Mouse (Mus musculus): ENCODE results near the gene Batf3. TPM values are rescaled to one million over a fixed set of nuclear protein-coding genes. Genes with fewer than 3 reads are reported as not detected.
A peak's percentile ranks its signal among the peaks of the same experiment; 100 is the strongest.
"Not testable (repeated sequence)": the region's sequence is repeated elsewhere in the genome, so short reads cannot be mapped to it uniquely, and the experiment has no call there.

Gene Batf3
- polyA plus RNA-seq, 1 experiment from 2014 or later: 3.0 TPM

DNA sequence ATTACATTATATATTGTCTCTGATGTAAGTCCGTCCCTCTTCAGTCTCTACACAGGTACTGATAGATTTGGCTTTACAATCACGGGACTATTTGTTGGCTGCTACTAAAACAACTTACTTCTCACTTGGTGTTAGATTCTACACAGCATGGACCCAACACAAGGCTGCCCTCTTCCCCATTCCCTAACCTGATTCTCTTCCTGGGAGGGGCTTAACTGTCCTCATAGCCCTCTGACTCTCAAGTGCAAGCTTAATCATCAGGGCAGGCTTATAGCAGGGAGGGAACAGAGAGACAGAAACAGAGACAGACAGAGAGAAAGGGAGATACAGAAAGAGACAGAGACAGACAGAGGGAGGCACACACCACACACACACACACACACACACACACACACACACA is 34.0 kb downstream of the Batf3 start:
- 71% methylated on average over 2 of the region's 2 CpGs for WGBS (ENCODE audit: missing documents)
- Histone ChIP-seq H3K36me3 (ENCODE audit: inconsistent target) (no peaks in the 10 kb centered on the region), H3K79me2 (ENCODE audit: inconsistent target) (no peaks in the 10 kb centered on the region), H3K4me3 (ENCODE audit: inconsistent target) (no peak overlapping the region), H3K27ac (0 out of 2 replicates have a peak overlapping the region, but pooled peaks have one; percentile 7)

DNA sequence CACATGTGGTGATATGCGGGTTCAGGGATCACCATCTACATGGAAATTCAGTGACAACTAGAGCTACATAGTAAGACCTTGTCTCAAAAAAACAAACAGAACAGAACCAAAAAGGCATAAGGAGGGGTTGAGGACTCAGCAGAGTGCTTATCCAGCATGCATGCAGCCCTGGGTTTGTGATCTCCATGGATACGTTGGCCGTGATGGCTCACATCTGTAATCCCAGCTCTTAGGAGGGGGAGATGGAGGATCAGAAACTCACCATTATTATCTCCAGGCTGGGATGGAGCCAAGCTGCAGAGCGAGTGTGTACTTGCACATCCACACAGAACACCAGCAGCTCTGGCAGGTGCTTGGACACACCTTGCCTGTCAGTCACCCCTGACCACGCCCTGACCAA is 34.6 kb downstream of the Batf3 start:
- no peaks in the 10 kb centered on the region for H3K36me3 ChIP-seq (ENCODE audit: inconsistent target)
- H3K79me2 ChIP-seq (ENCODE audit: inconsistent target): no peaks in the 10 kb centered on the region
- no peak overlapping the region for H3K4me3 ChIP-seq (ENCODE audit: inconsistent target)
- H3K27ac ChIP-seq: 0 out of 2 replicates have a peak overlapping the region, but pooled peaks have one; percentile 7
- WGBS (ENCODE audit: missing documents): 83% methylated on average over 5 of the region's 5 CpGs

DNA sequence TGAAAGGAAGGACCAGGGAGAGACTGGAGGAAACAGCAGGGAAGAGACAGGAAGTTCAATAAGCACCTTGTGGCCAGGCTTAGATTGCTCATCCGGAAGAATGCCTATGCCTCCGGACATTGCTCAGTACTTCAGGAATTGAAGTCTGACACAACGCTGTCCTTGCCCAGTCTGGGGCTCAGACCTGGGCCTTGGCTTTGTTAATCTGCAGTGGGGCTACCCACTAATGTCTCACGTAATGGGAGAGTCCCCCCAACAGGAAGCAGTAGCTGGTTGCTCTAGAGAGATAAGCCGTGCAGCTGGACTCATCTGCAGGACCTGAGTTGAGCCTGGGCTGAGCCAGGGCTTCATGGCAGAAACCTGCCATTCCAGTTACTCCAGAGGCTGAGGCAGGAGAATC is 35.3 kb downstream of the Batf3 start:
- Histone ChIP-seq H3K79me2 (ENCODE audit: inconsistent target) (no peaks in the 10 kb centered on the region), H3K27ac (no peak overlapping the region), H3K4me3 (ENCODE audit: inconsistent target) (no peak overlapping the region), H3K36me3 (ENCODE audit: inconsistent target) (no peaks in the 10 kb centered on the region)
- WGBS (ENCODE audit: missing documents): 22% methylated on average over 5 of the region's 5 CpGs

DNA sequence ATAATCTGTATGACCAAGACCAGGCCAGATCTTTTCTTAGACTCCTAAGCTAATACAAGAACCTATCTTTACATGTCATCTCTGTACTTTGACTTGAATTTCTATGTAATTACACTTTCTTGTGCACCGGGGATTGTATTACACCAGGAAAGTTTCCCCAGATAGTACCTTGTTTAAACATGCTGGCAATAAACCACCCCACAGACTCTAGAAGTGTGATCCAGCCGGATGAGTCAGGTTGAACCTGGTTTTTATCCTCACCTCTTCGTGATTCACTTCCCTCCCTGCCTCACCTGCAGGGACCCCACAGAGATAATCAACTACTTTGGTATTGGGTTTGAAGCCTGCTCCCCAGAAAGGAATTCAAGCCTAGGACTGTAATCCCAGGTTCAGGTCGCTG is 37.8 kb downstream of the Batf3 start:
- no peaks in the 10 kb centered on the region for H3K36me3 ChIP-seq (ENCODE audit: inconsistent target)
- H3K4me3 ChIP-seq (ENCODE audit: inconsistent target): no peak overlapping the region
- no peak overlapping the region for H3K27ac ChIP-seq
- 85% methylated on average over 4 of the region's 4 CpGs for WGBS (ENCODE audit: missing documents)
- H3K79me2 ChIP-seq (ENCODE audit: inconsistent target): no peaks in the 10 kb centered on the region

DNA sequence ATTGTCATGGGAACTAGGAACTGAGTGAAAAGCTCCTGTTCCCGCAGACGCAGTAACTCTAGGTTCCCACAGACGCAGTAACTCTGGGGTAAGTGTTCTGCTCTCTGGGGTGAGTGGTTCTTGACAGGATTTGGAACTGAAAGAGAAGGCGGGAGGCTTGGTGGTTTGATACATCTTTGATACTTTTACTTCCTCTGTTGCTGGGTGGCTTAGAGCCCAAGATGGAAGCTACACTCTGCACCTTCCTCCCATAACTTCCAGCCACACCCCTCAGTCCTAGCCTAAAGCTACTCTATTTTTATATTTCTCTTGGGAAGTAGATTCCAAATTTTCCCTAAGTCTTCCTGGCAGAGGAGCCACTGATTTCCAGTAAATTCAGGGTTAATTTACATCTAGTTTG is 40.8 kb downstream of the Batf3 start:
- H3K4me3 ChIP-seq (ENCODE audit: inconsistent target): no peak overlapping the region

DNA sequence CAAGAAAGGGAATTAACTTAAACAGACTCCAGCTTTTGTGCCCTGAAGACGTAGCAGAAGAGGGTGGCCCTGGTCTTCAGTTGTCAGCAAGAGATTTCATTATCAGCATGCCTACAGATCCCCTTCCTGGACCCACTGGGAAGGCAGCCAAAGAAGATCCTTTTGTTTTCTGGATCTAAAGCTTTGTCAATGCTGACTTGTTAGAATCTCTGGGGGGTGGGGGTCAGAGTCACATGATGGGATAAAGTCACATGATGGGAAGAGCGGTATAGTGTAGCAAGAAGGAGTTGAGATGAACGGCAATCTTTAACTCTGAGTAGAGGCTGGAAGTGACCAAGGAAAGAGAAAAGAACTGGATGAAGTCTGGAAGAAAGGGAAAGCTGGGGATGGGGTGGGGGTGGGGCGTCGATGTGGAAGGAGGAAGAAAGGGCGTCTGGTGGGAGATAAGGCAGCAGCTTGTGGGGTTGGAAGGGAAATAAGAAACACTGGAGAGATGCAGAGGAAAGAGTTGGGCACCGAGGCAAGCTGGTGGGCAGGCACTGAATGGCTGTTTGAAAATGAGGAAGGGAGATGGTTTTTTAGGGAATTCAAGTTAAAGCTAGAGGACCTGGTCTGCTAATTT is 41.3 kb downstream of the Batf3 start:
- Histone ChIP-seq H3K36me3 (ENCODE audit: inconsistent target) (no peaks in the 10 kb centered on the region), H3K79me2 (ENCODE audit: inconsistent target) (no peaks in the 10 kb centered on the region), H3K4me3 (ENCODE audit: inconsistent target) (no peak overlapping the region), H3K27ac (no peak overlapping the region)
- WGBS (ENCODE audit: missing documents): 49% methylated on average over 7 of the region's 7 CpGs

More for the DNA sequence above, 40.8 kb downstream of the Batf3 start:
- 61% methylated on average over 4 of the region's 4 CpGs for WGBS (ENCODE audit: missing documents)
- H3K36me3 ChIP-seq (ENCODE audit: inconsistent target): no peaks in the 10 kb centered on the region
- H3K27ac ChIP-seq: no peak overlapping the region
- no peaks in the 10 kb centered on the region for H3K79me2 ChIP-seq (ENCODE audit: inconsistent target)

DNA sequence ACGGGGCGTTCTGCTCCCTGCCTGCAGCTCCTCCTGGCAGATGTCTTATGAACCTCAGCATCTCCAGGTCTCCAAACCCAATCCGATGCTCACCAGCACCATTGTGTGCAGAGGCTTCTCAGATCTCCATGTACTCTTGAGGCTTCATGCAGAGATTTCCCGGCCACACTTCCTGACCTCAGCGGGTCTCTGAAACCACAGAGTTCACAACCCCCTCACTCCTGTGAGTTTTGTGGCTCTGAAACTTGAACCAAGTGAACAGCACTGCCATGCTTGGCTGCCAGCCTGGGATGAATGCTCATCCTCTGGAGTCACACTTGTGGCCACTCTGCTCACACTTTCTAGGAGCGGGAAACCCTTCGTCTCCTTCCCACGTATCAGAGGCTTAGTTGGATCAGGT is 43.3 kb downstream of the Batf3 start:
- Histone ChIP-seq H3K79me2 (ENCODE audit: inconsistent target) (no peaks in the 10 kb centered on the region), H3K36me3 (ENCODE audit: inconsistent target) (no peaks in the 10 kb centered on the region), H3K27ac (no peak overlapping the region), H3K4me3 (ENCODE audit: inconsistent target) (no peak overlapping the region)
- WGBS (ENCODE audit: missing documents): 63% methylated on average over 8 of the region's 8 CpGs

DNA sequence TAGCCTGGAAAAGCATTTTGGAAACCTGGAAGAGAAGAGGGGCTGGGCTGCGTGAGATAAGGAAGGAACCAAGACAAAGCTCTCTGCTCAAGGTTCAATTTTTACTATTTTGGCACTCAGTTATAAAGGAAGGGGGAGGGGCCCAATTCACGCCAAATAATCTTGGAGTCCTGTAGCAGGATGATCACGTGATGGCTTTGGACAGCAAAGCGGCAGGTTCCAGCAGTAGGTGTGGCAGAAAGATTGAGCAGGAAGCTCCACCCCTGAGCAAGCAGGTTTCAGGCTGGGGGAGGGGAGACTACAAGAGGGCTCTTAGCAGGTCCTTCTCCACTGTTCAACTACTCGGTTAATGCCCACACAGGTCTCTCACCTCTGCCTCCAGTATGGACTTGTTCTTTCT is 51.8 kb downstream of the Batf3 start:
- H3K4me3 ChIP-seq (ENCODE audit: inconsistent target); H3K36me3 ChIP-seq (ENCODE audit: inconsistent target); H3K79me2 ChIP-seq (ENCODE audit: inconsistent target); H3K27ac ChIP-seq: not testable (repeated sequence)
- WGBS (ENCODE audit: missing documents): 83% methylated on average over 3 of the region's 5 CpGs

DNA sequence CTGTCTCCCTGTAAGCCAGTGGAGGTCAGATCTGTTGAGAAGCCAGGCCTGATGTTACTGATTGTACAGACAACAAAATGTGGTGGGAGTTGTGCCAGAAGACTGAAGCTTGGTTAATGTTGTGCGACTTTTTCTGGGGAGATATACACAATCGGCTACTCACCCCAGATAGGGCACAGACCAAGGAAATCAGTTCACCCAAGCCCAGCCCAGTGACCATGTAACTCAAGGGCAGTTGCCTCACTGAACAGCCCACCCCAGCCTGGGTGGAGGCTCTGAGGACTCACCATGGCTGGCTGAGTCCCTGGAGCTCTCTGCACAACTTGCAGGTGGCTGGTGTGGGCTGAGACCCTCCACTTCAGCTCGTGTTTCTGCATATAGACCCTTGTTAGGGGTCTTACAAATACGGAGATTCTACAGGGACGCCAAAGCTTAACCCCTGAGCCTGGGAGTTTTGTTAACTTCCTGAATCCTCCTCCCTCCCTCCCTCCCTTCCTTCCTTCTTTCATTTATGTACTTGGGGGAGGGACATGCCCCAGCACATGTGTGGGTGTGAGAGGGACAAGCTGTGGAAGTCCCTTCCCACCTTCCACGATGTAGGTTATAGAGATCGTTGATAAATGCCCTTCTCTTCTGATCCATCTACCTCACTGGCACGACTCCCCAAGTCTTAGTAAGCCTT is 53.4 kb downstream of the Batf3 start:
- WGBS (ENCODE audit: missing documents): 30% methylated on average over 8 of the region's 8 CpGs
- no peaks in the 10 kb centered on the region for H3K79me2 ChIP-seq (ENCODE audit: inconsistent target)
- H3K4me3 ChIP-seq (ENCODE audit: inconsistent target): no peak overlapping the region
- no peak overlapping the region for H3K27ac ChIP-seq
- H3K36me3 ChIP-seq (ENCODE audit: inconsistent target): no peaks in the 10 kb centered on the region

DNA sequence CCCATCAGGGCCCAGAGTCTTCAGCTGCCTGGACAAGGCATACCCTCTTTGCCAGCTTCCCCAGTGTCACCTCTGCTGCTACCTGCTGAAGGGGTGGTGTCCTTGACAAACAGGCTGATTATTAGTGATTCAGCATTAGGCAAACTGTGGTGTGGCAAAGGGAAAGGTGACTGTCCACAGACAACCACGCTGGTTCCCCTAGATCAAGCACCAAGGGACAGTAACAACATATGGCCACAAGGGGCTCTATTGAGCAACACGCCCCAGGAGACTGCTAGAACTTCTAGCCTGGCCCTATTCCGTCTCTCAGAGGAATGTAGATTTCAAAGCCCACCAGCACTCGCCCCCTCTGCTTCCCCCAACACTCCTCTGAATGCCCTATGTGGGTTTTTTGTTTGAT is 55.4 kb downstream of the Batf3 start:
- H3K36me3 ChIP-seq (ENCODE audit: inconsistent target): no peaks in the 10 kb centered on the region
- no peaks in the 10 kb centered on the region for H3K79me2 ChIP-seq (ENCODE audit: inconsistent target)
- no peak overlapping the region for H3K4me3 ChIP-seq (ENCODE audit: inconsistent target)
- H3K27ac ChIP-seq: no peak overlapping the region
- WGBS (ENCODE audit: missing documents): 33% methylated on average over 4 of the region's 4 CpGs

DNA sequence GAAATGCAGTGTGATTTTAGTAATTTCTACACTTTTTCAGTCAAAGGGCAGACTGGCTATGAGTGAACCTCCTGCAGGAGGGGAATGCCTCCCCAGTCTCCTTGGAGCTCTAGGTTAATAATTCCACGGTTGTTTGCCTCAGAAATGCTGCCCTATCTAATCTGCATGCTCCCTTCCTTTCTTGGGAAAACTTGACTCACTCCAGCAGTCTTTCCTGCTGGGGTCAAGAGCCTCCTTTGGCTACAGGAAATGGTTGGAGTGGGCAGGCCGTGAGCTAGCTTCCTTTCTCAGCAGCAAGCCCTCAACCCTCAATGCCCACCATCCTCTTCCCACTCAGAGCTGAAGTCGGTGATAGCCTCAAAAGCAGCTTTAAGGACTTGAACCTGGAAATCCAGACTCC is 56.7 kb downstream of the Batf3 start:
- Histone ChIP-seq H3K36me3 (ENCODE audit: inconsistent target) (no peaks in the 10 kb centered on the region), H3K27ac (no peak overlapping the region), H3K79me2 (ENCODE audit: inconsistent target) (no peaks in the 10 kb centered on the region), H3K4me3 (ENCODE audit: inconsistent target) (no peak overlapping the region)
- WGBS (ENCODE audit: missing documents): 56% methylated on average over 3 of the region's 3 CpGs

Other genes starting within 250 kb of the Batf3 start
- 16.6 to 20.5 TPM (median 19.7 TPM) in 3 replicates for gene Rps6kc1, start 186.1 kb upstream of the Batf3 start, polyA plus RNA-seq (2018)
- gene Angel2, start 172.7 kb upstream of the Batf3 start, polyA plus RNA-seq (2018): 22.8 to 32.8 TPM (median 31.0 TPM) in 3 replicates
- gene Vash2, start 118.6 kb upstream of the Batf3 start, polyA plus RNA-seq (2018): 1.9 to 3.0 TPM (median 2.0 TPM) in 3 replicates
- 58.5 to 74.7 TPM (median 60.7 TPM) in 3 replicates for gene Flvcr1, start 71.7 kb upstream of the Batf3 start, polyA plus RNA-seq (2018)
- gene Spata45, start 61.2 kb upstream of the Batf3 start, polyA plus RNA-seq (2018): not detected in 3 replicates
- gene Tatdn3, start 34.9 kb upstream of the Batf3 start, polyA plus RNA-seq (2018): 7.7 to 13.2 TPM (median 7.9 TPM) in 3 replicates
- gene Nsl1, start 34.8 kb upstream of the Batf3 start, polyA plus RNA-seq (2018): 1.1 to 7.5 TPM (median 2.4 TPM) in 3 replicates
- gene Fam71a, start 67.0 kb downstream of the Batf3 start, polyA plus RNA-seq (2018): not detected in 3 replicates
- gene Atf3, start 120.2 kb downstream of the Batf3 start, polyA plus RNA-seq (2018): 201 to 678 TPM (median 211 TPM) in 3 replicates
- gene Nenf, start 220.3 kb downstream of the Batf3 start, polyA plus RNA-seq (2018): 30.8 to 55.9 TPM (median 45.1 TPM) in 3 replicates
- 54.6 to 94.7 TPM (median 76.4 TPM) in 3 replicates for gene Tmem206, start 228.1 kb downstream of the Batf3 start, polyA plus RNA-seq (2018)